Mouse (Mus musculus): ENCODE data around the gene Pias1.

Pias1 gene

DNA sequence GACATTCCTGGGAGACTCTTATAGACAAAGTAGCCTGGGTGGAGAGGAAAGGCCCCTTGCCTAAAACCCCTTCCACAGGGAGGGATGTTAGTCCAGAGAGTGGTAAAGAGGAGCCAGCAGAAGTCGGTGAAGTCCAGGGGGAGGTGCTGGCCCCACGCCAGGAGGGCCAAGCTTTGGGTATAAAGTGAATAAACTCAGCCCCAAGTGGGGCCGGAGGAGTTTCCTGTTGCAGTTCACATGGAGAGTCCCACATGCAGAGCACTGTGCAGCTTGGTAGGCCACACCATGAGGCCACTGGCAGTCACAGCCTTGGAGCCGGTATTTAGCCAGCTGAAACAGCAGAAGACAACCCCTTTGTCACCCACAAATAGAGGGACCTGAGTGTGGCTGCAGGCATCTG is 133.2 kb downstream of the Pias1 start:
- no peak for DNase-seq

DNA sequence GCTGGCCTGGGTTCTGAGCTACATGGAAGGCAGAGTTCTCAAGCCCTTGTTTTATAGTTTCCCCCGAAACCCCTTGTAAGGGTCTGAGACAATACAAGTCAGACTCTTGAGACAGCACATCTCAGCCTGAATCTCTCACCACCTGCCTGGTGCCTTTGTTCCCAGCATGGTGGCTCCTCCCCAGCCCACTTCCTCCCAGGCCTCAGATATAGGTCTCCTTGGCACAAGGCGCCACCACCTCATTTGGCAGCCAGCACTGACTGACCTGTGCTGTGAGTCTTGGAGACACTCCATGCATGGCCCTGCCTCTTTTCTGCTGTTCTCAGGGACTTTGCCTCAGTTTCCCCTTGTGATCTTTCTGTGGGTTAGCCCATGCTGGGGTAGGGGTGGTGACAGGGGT is 136.2 kb downstream of the Pias1 start:
- DNase-seq, result no peak

DNA sequence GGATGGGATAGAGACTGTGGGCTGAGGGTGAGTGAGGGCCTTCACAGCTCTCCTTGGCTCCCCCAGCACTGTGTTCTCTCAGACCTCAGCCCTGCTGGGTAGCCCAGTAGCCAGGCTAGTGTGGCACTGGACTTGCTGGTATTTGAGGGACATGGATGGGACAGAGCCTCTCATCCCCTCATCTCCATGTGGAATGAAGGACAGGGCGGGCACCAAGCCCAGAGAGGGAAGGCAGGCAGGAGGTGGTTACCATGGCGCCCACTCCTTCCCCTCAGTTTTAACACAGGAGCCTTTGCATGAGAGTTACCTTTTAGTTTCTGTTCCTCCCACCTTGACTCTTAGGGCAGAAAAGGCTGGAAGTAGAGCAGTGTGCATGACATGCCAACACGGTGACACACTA is 139.1 kb downstream of the Pias1 start:
- no peak for DNase-seq

DNA sequence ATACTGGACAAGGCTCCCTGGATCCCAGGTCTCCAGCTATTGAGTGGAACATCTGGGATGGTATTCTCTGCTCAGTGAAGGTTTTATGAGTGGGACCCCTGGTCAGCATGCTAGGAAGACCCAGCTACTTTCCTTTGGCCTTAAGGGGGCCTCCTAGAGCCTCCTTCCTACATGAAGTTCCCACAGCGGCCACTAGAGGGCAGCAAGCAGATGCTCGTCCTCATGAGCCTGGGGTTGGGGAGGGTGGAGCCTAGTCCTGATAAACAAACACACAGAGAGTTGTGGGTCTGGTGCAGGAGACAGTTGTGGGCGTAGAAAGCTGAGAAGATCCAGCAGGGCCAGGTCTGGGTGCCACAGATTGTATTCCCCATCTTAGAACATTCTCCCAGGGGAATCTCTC is 140.0 kb downstream of the Pias1 start:
- DNase-seq, result peak; percentile 91 to 95

DNA sequence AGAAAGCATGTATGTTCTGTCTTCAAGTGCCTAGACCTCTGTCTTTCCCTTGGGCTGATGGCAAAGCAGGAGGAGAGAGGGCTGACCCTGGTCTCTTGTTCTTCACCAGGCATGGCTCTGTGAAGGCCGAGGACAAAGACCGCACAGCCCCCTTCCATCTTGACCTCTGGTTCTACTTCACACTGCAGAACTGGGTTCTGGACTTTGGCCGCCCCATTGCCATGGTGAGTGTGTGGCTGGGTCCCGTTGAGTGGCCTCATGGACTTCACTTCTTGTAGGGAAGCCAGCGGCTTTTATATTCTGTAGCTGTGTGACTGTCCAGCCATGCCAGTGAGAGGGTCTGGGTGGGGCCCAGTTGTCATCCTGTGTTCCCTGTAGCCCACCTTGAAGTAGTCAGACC is 143.3 kb downstream of the Pias1 start:
- no peak for DNase-seq

DNA sequence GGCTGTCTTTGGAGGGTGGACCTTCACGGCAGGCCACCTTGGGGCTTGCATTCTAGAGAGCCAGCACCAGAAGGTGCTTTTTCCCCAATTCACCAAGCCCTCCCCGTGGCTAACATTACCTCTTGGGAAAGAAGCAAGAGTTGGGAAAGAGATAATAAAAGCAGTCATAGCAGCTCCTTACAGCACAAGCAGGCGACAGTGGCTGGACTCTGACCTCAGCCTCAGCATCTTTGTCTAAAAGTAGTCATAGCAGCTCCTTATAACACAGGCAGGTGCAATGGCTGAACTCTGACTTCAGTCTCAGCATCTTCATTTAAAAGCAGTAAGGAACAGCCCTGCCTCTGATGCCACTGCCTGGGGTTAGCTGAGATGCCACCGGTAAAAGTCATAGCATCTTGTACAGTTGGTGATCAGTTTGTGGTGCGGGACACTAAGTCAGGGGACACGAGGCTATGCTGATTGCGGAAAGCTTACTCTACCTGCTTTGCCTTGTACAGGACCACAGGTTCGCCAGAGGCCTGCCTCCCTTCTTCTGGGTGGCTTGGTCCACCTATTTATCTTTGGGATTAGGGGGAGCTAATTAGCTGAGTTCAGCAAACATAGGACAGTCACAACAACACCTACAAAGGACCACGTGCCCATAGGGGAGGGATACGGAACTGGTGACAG is 144.2 kb downstream of the Pias1 start:
- no peak for DNase-seq

DNA sequence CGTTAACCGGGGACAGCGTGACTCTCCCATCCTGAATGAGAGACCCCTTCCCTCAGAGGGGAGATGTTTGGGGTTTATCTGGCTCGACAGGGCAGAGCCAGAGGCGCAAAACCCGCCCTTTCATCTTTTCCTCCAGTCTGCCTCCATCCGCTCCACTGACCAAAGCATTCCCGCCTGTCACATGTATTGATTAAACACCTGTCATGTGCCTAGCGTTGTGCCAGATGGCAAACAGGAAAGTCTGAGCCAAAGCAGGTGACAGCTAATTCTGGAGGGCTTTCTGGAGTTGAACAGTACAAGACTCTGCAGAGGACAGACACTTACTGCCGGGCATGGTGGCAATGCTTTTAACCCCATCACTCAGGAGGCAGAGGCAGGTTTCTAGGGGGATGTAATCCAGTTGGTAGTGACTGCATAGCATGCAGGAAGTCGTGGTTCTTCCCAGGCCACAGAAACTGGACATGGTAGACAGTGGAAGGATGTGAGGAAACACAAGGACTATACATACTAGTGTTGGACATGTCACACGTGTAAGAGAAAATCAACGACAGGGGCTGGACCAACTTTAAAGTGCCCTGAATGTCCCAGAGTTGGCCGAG is 148.5 kb downstream of the Pias1 start:
- peak in 1 of 2 experiments; percentile 45 for DNase-seq

DNA sequence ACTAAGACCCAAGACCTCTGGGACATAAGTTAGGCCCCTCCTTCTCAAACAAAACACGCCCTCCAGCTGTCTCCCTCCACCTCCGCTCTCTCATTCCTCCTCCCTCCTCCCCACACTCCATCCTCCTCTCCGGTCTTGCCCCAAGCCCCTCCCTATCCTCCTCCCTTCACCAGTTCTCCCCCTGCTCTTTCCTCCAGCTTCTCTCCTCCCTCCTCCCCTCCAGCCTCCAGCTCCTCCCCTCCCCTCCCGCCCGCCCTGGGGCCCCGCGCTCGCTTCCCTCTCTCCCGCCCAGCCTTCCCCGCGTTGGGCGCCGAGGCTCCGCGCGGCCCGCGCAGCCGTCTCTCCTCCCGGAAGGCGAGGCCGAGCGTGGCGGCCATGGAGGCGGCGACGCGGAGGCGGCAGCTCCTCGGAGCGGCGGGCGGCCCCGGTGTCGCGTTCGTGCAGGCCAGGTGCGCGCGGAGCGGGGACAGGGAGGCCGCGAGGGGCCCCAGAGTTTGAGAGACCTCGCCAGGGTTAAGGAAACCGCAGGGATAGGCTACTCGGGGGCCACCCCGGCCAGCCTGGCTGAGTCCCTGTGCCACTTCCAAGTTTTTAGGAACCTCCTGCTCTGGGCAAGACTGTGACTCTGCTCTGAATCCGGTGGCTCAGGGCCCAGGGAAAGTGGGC is 149.1 kb downstream of the Pias1 start, which contains the start of gene Cln6:
Cln6 (plus strand) TSS at position 280 of the 666 bp plus-strand sequence.
- peak; percentile 71 to 77 for DNase-seq

DNA sequence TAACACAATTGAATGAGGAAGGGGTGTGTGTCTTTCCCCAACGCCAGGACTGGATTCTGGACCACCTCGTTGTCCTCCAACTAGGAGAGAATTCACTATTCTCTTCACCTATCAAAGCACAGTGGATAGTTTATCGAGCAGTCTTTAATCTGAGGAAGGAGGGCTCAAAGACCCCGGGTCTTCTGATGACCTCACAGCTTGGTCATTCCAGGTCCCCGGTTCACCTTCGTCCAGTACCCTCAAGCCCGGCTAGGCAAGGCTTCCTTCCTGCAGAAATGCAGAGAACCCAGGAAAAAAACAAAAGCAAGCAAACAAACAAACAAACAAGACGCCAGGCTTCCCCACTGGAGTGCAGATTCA is 149.6 kb downstream of the Pias1 start:
- no peak for DNase-seq

DNA sequence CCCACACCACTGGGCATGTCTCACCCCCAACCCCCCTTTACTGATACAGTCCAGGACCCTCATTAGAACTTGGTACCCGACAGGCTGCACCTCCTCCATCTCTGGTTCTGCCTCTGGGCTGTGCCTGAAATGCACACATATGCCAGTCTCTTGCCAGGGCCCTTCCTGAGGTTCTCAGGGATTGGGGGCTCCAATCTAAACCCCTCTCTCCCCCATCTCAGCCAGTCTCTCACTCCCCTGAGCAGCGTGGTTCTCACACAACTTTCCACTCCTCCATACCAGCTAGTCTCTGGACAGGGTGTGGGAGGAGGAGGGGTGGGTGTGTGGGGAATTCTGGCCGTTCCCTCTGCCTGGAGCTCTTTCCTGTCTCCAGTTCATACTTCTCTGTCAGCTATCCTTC is 150.1 kb downstream of the Pias1 start:
- no peak for DNase-seq

DNA sequence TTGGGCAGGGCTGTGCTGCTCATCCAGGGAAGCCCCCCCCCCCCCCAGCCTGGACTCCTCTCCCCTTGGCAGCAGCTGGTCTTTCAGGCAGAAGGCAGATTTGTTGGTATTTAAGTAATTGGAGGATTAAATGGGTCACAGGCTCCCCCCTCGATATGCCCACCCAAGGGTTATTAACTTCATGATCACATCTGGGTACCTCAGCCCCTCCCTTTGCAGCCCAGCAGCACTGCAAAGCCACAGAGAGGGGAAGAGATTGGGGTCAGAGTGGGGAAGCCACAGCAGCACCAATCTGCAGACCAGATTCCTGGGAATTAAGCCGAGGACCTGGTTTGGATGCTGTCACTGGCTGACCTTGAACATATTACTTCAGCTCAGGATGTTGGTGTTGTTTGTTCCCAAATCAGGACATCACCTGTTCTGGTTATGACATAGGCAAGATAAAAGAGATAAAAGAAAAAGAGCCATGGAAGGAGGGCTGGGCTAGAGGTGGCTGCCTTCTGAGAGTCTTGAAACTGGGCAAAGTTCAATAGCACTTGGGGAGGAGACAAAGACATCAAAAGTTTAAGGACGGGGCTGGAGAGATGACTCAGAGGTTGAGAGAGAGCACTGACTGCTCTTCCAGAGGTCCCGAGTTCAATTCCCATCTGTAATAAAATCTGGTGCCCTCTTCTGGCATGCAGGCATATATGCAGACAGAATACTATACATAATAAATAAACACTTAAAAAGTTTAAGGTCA is 151.8 kb downstream of the Pias1 start:
- DNase-seq, result no peak

DNA sequence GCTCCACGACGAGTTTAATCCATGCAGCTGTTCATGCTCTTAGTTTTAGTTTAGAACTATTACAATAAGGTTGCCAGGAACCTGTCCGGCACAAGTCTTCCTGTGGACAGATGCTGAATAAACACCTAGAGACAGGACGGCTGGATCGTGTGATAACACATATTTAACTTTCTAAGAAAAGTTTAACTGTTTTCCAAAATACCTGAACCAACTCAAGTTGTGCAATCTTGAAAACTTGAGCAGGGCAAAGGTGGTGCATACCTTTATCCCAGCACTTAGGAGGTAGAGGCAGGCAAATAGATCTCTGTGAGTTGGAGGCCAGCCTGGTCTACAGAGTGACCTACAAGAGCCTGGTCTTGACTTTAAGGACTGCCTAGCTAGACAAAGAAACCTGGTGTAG is 152.8 kb downstream of the Pias1 start:
- DNase-seq, result no peak

DNA sequence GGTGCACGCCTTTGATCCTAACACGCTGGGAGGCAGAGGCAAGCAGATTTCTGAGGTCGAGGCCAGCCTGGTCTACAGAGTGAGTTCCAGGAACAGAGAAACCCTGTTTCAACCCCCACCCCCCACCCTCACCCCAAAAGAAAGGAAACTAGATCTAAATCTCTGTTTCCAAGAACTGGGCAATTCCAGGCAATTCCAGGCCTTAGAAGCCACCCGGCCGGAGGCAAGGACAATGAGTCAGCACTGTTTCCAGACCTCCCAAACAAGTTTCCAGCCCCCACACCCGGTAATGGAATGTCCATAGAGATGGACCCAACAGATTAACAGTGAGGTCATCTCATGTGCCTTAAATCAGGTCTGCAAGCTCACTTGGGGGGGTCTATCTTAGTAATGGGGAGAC is 157.8 kb downstream of the Pias1 start:
- DNase-seq, result no peak

DNA sequence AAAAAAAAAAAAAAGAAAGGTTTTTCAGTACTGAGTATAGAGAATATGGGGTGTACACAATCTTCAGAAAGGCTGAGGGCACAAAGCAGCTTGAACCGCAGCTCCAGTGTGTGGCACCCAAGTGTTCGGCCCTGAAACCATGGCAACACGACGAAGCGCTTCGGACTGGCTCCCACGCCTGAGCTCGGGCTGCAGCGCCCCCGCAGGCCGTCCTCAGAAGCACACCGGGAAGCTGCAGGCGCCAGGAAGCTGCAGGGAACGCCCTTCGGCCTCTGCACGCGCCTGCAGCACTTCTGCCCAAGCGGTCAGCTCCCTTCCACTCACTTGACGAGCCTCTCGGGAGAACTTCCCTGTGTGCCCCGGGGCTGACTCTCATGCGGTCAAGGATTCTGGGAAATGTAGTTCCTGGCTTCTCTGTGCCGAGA is 159.1 kb downstream of the Pias1 start:
- peak; percentile 94 to 95 for DNase-seq

All from cerebellum, postnatal 14 days (tissue).